Mouse (Mus musculus): ENCODE data around the gene St8sia6.
"Not testable (repeated sequence)": the region's sequence is repeated elsewhere in the genome, so short reads cannot be mapped to it uniquely, and the experiment has no call there.

St8sia6 gene

DNA sequence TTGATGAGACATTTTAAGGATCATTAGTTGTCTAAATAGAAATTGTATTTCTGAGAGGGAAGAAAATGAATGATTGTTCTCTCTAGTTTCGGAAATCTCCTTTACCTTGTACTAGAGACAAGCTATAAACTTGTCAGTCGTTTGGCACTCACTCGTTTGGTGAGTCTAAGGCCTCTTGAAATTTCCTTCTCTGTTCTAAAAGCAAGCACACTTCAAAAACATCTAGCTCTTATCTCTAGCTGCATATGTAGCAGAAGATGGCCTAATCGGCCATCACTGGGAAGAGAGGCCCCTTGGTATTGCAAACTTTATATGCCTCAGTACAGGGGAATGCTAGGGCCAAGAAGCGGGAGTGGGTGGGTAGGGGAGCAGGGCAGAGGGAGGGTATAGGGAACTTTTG lies 190.2 kb downstream of the St8sia6 start:
- DNase-seq = not testable (repeated sequence)

DNA sequence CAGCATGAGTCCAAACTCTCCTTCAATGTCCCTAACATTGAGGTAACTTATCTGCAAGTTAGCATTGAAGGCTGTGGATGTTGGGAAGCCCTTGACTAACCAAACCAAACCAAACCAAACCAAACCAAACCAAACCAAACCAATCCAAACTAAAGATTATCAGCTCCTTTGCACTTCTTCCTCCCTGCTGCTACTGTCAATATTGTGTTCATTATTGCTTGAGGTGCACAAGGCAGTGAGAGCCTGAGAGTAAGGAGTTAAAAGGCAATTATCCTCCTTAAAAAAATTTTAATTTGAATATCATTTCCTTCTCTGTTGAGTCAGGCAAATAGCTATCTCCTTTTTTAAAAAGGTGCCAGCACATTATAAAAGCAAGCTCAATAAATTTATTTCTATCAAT lies 190.8 kb downstream of the St8sia6 start:
- no peak for DNase-seq
